ENCODE assay signal across 19 mouse cellular contexts in the genomic region with DNA sequence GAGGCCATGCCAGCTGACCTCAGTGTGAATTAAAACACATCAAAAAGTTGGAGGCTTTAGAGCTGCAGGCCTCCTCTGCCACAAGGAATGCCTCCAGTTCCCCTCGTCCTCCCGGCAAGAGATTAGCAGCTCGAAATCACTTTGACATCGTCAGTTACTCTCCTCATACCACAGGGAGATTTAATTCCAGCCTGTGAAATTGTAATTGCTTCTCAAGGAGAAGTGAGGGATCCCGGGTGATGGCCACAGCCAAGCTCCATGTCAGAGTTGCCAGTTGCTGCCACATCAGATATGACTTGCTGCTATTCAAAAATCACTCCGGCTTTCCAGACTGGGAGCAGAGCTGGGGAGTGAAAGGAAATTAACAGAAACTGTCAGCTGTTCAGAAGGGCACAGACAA.
DNase-seq lines count a peak whose midpoint lies in the region; ATAC-seq lines count a peak whose summit lies in the region.
"Had no signal": no experiment of that assay in that cellular context is flagged by ENCODE, and none has a peak within 500 bp of the region (broad histone marks: within the 10 kb centered on the region; RNA-seq: fewer than 3 reads in every experiment).

No protein-coding gene starts in this region.

- peak; percentile 69 for DNase-seq in heart, adult 11 months
- DNase-seq in heart, adult 8-10 months (ENCODE audit: low spot score): no peak
- DNase-seq in kidney, postnatal 25 days: no peak
- no peak for DNase-seq in thymus, adult 18-20 months
- DNase-seq in thymus, postnatal 25 days: no peak
- DNase-seq: cerebellum, postnatal 25 days; gastrocnemius, postnatal 10 days; kidney, adult 11 months; kidney, postnatal 36 days; right cerebral cortex, adult 18-20 months had no signal

- no peaks in the 10 kb centered on the region for H3K36me3 ChIP-seq in kidney, embryonic 16.5 days (ENCODE audit: insufficient read depth, low read length)
- no peaks in the 10 kb centered on the region for H3K36me3 ChIP-seq in midbrain, embryonic 12.5 days
- H3K36me3 ChIP-seq: hindbrain, embryonic 15.5 days; liver, embryonic 15.5 days had no signal

- no peak overlapping the region for H3K27ac ChIP-seq in kidney, embryonic 16.5 days (ENCODE audit: low read length)
- peak overlapping the region; percentile 16; the same call in 1 of the 2 replicates for H3K27ac ChIP-seq in midbrain, embryonic 12.5 days (replicated peaks)
- H3K27ac ChIP-seq: hindbrain, embryonic 15.5 days; liver, embryonic 15.5 days had no signal

- no peaks in the 10 kb centered on the region for H3K27me3 ChIP-seq in kidney, embryonic 16.5 days (ENCODE audit: insufficient read depth, low read length)
- no peaks in the 10 kb centered on the region for H3K27me3 ChIP-seq in midbrain, embryonic 12.5 days
- H3K27me3 ChIP-seq: hindbrain, embryonic 15.5 days; liver, embryonic 15.5 days; Patski had no signal

- no peak overlapping the region for H3K4me3 ChIP-seq in kidney, embryonic 16.5 days (ENCODE audit: low read length)
- no peak overlapping the region for H3K4me3 ChIP-seq in midbrain, embryonic 12.5 days
- H3K4me3 ChIP-seq: erythroblast, embryonic 14.5 days; hindbrain, embryonic 15.5 days; liver, embryonic 15.5 days; megakaryocyte, embryonic 14.5 days had no signal

- no peak overlapping the region for H3K4me2 ChIP-seq in kidney, embryonic 16.5 days (replicated peaks; ENCODE audit: low read depth, low read length)
- no peak overlapping the region for H3K4me2 ChIP-seq in midbrain, embryonic 12.5 days (replicated peaks)
- H3K4me2 ChIP-seq: hindbrain, embryonic 15.5 days; liver, embryonic 15.5 days had no signal

- WGBS in kidney, embryonic 16.5 days: 29% methylated on average over 6 of the region's 6 CpGs
- 21% methylated on average over 6 of the region's 6 CpGs for WGBS in midbrain, embryonic 12.5 days

- H3K9ac ChIP-seq in kidney, embryonic 16.5 days (replicated peaks; ENCODE audit: low read length): no peak overlapping the region
- no peak overlapping the region for H3K9ac ChIP-seq in midbrain, embryonic 12.5 days (replicated peaks)
- H3K9ac ChIP-seq: hindbrain, embryonic 15.5 days; liver, embryonic 15.5 days had no signal

- no peaks in the 10 kb centered on the region for H3K9me3 ChIP-seq in kidney, embryonic 16.5 days (ENCODE audit: low read length)
- no peaks in the 10 kb centered on the region for H3K9me3 ChIP-seq in midbrain, embryonic 12.5 days
- H3K9me3 ChIP-seq: hindbrain, embryonic 15.5 days; liver, embryonic 15.5 days had no signal

- no peaks in the 10 kb centered on the region for H3K4me1 ChIP-seq in kidney, embryonic 16.5 days (ENCODE audit: insufficient read depth, low read length)
- H3K4me1 ChIP-seq in midbrain, embryonic 12.5 days: peaks cover 10% of the 10 kb centered on the region; the same call in 1 of the 2 replicates
- H3K4me1 ChIP-seq: hindbrain, embryonic 15.5 days; liver, embryonic 15.5 days; megakaryocyte, embryonic 14.5 days had no signal

- 0 out of 2 replicates have a peak, but pooled peaks have one; percentile 6 for ATAC-seq in kidney, embryonic 16.5 days (ENCODE audit: low FRiP score, low TSS enrichment)
- ATAC-seq in midbrain, embryonic 12.5 days (ENCODE audit: low FRiP score, low read depth): peak; percentile 55; the same call in 1 of the 2 replicates
- ATAC-seq: activated CD4-positive, CD25-positive, alpha-beta regulatory T cell, adult 4 months; lung, postnatal 0 days; Patski had no signal
